Mouse (Mus musculus) midbrain, embryonic 11.5 days (tissue): ENCODE results near the gene March7. TPM values are rescaled to one million over a fixed set of nuclear protein-coding genes. Genes with fewer than 3 reads are reported as not detected.

Experiments
- ATAC-seq: fragments of 200-750 bp; cut with Nextera tagmentation; 2 replicates; pipeline ENCODE4 v1.8.0; 2017; ENCODE audit warnings: moderate TSS enrichment, moderate library complexity; ENCODE audit not compliant: low FRiP score
- DNase-seq: peaks from one replicate; pipeline ENCODE4 v3.0.0; 2015; ENCODE audit warnings: low spot score; ENCODE audit errors: missing footprints
- H3K27ac ChIP-seq: fragments of 300-500 bp; sonication (generic); 2 replicates; pipeline ENCODE4 v1.5.1; 2014; ENCODE audit warnings: low read depth, low read length
- H3K27me3 ChIP-seq: fragments of 300-500 bp; sonication (generic); 2 replicates; pipeline ENCODE4 v1.6.1; 2014; ENCODE audit warnings: mild to moderate bottlenecking, low read length, moderate library complexity, mixed read lengths; ENCODE audit not compliant: control insufficient read depth, insufficient read depth
- H3K36me3 ChIP-seq: fragments of 300-500 bp; sonication (generic); 2 replicates; pipeline ENCODE4 v1.6.1; 2014; ENCODE audit warnings: mild to moderate bottlenecking, low read length, moderate library complexity, mixed read lengths; ENCODE audit not compliant: control insufficient read depth, insufficient read depth
- H3K4me1 ChIP-seq: fragments of 300-500 bp; sonication (generic); 2 replicates; pipeline ENCODE4 v1.6.1; 2014; ENCODE audit warnings: low read length; ENCODE audit not compliant: control insufficient read depth, insufficient read depth
- H3K4me2 ChIP-seq: fragments of 300-500 bp; sonication (generic); 2 replicates; pipeline ENCODE4 v1.6.1; 2014; ENCODE audit warnings: mild to moderate bottlenecking, moderate library complexity
- H3K4me3 ChIP-seq: fragments of 300-500 bp; sonication (generic); 2 replicates; pipeline ENCODE4 v1.5.1; 2014; ENCODE audit warnings: low read depth, low read length
- H3K9ac ChIP-seq: fragments of 300-500 bp; sonication (generic); 2 replicates; pipeline ENCODE4 v1.6.1; 2014; ENCODE audit warnings: low read length
- H3K9me3 ChIP-seq: fragments of 300-500 bp; sonication (generic); 2 replicates; pipeline ENCODE4 v1.6.1; 2016; ENCODE audit warnings: low read length; ENCODE audit not compliant: control insufficient read depth
- WGBS: fragments of 180-500 bp; shearing (Covaris S2); extraction: QIAGEN DNeasy Blood & Tissue Kit; methylation state at CpG from one replicate; pipeline ENCODE4 v1.1.7; 2014; 5-methylcytosine and 5-hydroxymethylcytosine counted together
- polyA plus RNA-seq: library from polyadenylated mRNA; unstranded; fragments of >200 nt; fragmentation: Nextera tagmentation; extraction: Ambion mirVana; gene quantifications from 2 replicates; pipeline ENCODE4 v1.2.1, GENCODE M21; 2014

The March7 gene
- polyA plus RNA-seq, 1 experiment from 2014 or later, result 76.2 TPM

GRCm38 (mm10) chr2:60285107-60285617 is 75.5 kb downstream of the March7 start:
- H3K27ac ChIP-seq, result no peak overlapping the region
- H3K9me3 ChIP-seq, result no peaks in the 10 kb centered on the region
- no peak overlapping the region for H3K9ac ChIP-seq
- H3K4me1 ChIP-seq, result peaks cover 6% of the 10 kb centered on the region
- ATAC-seq, result no peak
- no peak overlapping the region for H3K4me3 ChIP-seq
- no peaks in the 10 kb centered on the region for H3K36me3 ChIP-seq
- WGBS, result 93% methylated on average over 8 of the region's 8 CpGs
- no peak overlapping the region for H3K4me2 ChIP-seq
- H3K27me3 ChIP-seq, result no peaks in the 10 kb centered on the region; the same call in 1 of the 2 replicates
- DNase-seq, result no peak

- Histone ChIP-seq H3K4me2 (no peak overlapping the region), H3K36me3 (no peaks in the 10 kb centered on the region), H3K27me3 (no peaks in the 10 kb centered on the region; the same call in 1 of the 2 replicates), H3K4me3 (no peak overlapping the region), H3K9me3 (no peaks in the 10 kb centered on the region), H3K27ac (no peak overlapping the region), H3K9ac (no peak overlapping the region), H3K4me1 (peaks cover under 1% of the 10 kb centered on the region)
- no peak for DNase-seq
- 81% methylated on average over 4 of the region's 4 CpGs for WGBS
- ATAC-seq, result no peak
These were observed 78.9 kb downstream of the March7 start for GRCm38 (mm10) chr2:60288606-60289005.

GRCm38 (mm10) chr2:60289451-60289850 is 79.8 kb downstream of the March7 start:
- 97% methylated on average over 1 of the region's 1 CpGs for WGBS
- no peak overlapping the region for H3K4me3 ChIP-seq
- no peak overlapping the region for H3K27ac ChIP-seq
- ATAC-seq, result no peak
- H3K9ac ChIP-seq, result no peak overlapping the region
- H3K9me3 ChIP-seq, result no peaks in the 10 kb centered on the region
- DNase-seq, result no peak
- no peaks in the 10 kb centered on the region for H3K4me1 ChIP-seq
- no peaks in the 10 kb centered on the region; the same call in 1 of the 2 replicates for H3K27me3 ChIP-seq
- no peaks in the 10 kb centered on the region for H3K36me3 ChIP-seq
- no peak overlapping the region for H3K4me2 ChIP-seq

DNA sequence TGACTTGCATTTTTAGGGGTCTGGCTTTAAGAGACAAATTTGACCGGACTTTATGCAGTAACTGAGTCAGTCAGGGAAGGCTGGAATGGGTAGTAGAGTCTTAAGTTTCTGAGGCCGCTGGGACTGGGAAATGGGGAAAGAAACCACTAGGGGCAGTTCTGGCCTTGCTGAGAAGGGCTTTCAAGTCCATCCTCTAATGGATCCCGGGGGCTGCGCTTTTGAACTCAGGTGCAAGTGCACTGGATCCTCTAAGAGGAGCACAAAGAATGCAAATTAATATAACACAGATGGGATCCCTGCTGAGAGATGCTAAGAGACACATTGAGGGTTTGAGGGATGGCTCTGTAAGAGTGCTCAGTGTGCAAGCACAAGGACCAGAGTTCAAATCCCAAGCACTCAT is 81.7 kb downstream of the March7 start:
- DNase-seq (no peak), ATAC-seq (no peak)
- H3K27ac ChIP-seq, result no peak overlapping the region
- no peak overlapping the region for H3K4me3 ChIP-seq
- WGBS, result 82% methylated on average over 4 of the region's 4 CpGs
- no peak overlapping the region for H3K4me2 ChIP-seq
- H3K27me3 ChIP-seq, result no peaks in the 10 kb centered on the region
- no peak overlapping the region for H3K9ac ChIP-seq
- H3K9me3 ChIP-seq, result no peaks in the 10 kb centered on the region
- no peaks in the 10 kb centered on the region for H3K4me1 ChIP-seq
- no peaks in the 10 kb centered on the region for H3K36me3 ChIP-seq

GRCm38 (mm10) chr2:60298266-60298665 is 88.6 kb downstream of the March7 start:
- H3K27ac ChIP-seq, result no peak overlapping the region
- no peaks in the 10 kb centered on the region for H3K9me3 ChIP-seq
- DNase-seq (no peak), ATAC-seq (no peak)
- H3K36me3 ChIP-seq, result no peaks in the 10 kb centered on the region
- H3K9ac ChIP-seq, result no peak overlapping the region
- WGBS, result 80% methylated on average over 3 of the region's 3 CpGs
- no peak overlapping the region for H3K4me2 ChIP-seq
- H3K27me3 ChIP-seq, result no peaks in the 10 kb centered on the region
- no peaks in the 10 kb centered on the region for H3K4me1 ChIP-seq
- no peak overlapping the region for H3K4me3 ChIP-seq

- no peak overlapping the region for H3K9ac ChIP-seq
- no peak overlapping the region for H3K27ac ChIP-seq
- ATAC-seq (no peak), DNase-seq (no peak)
- H3K9me3 ChIP-seq, result no peaks in the 10 kb centered on the region
- WGBS, result 96% methylated on average over 2 of the region's 2 CpGs
- no peaks in the 10 kb centered on the region for H3K4me1 ChIP-seq
- no peaks in the 10 kb centered on the region for H3K36me3 ChIP-seq
- H3K27me3 ChIP-seq, result no peaks in the 10 kb centered on the region
- no peak overlapping the region for H3K4me2 ChIP-seq
- no peak overlapping the region for H3K4me3 ChIP-seq
These were observed 89.6 kb downstream of the March7 start for GRCm38 (mm10) chr2:60299323-60299722.

Other genes with a start within 250 kb of the March7 start
- 74.7 and 81.8 TPM in 2 replicates for gene Baz2b, start within 50 bp of the March7 start, polyA plus RNA-seq
- gene Cd302, start 74.6 kb downstream of the March7 start, polyA plus RNA-seq, result 15.6 and 16.2 TPM in 2 replicates
- 2.0 and 2.3 TPM in 2 replicates for gene Ly75, start 173.4 kb downstream of the March7 start, polyA plus RNA-seq